Mouse (Mus musculus) heart, postnatal 36 days (tissue): Measurements from ENCODE around the gene Elof1. TPM values are rescaled to one million over a fixed set of nuclear protein-coding genes. Genes with fewer than 3 reads are reported as not detected.

Experiments
- microRNA-seq, 2 experiments: library from miRNA; unstranded; fragments of <30 nt; microRNA quantifications; one replicate each; pipeline ENCODE4 v1.2.0; 2021; ENCODE audit warnings: borderline number of aligned reads in 2 of 2
- total RNA-seq, 2 experiments: library from RNA; stranded (reverse); gene quantifications; 2 replicates each; pipeline ENCODE4 v1.2.3; 2021

Gene Elof1
- total RNA-seq, 2 experiments from 2014 or later = 37.1 to 37.8 TPM

Small RNA genes lying within 50 kb of the gene (microRNA-seq; reads per million reads assigned to microRNA genes)
- 0 to 1.3 reads per million in 2 experiments for gene Mir7084

Other genes starting within 250 kb of the Elof1 start
- 10 to 100 TPM; 12.4 to 13.4 TPM for gene Rab3d, start 199.0 kb downstream of the Elof1 start, total RNA-seq
- 1 to 10 TPM; 2.1 to 2.5 TPM for gene Ccdc159, start 189.7 kb downstream of the Elof1 start, total RNA-seq
- 10 to 100 TPM; 57.0 to 58.5 TPM for gene Tmem205, start 189.6 kb downstream of the Elof1 start, total RNA-seq
- gene Plppr2, start 180.1 kb downstream of the Elof1 start, total RNA-seq = 1 to 10 TPM; 1.7 to 2.7 TPM
- gene Swsap1, start 161.4 kb downstream of the Elof1 start, total RNA-seq = 1 to 10 TPM; 5.8 to 8.0 TPM
- 1 to 10 TPM; 1.4 to 2.2 TPM for gene Epor, start 153.7 kb downstream of the Elof1 start, total RNA-seq
- 1 to 10 TPM; 2.8 to 3.4 TPM for gene Rgl3, start 127.7 kb downstream of the Elof1 start, total RNA-seq
- gene Ccdc151, start 114.5 kb downstream of the Elof1 start, total RNA-seq = not detected
- 10 to 100 TPM; 66.4 to 67.5 TPM for gene Prkcsh, start 114.4 kb downstream of the Elof1 start, total RNA-seq
- under 1 TPM; 0.05 to 0.11 TPM for gene Elavl3, start 65.1 kb downstream of the Elof1 start, total RNA-seq
- gene Gm49318, start 45.9 kb downstream of the Elof1 start, total RNA-seq = not detected
- gene Zfp653, start 45.8 kb downstream of the Elof1 start, total RNA-seq = 1 to 10 TPM; 4.4 to 5.2 TPM
- 100 to 1,000 TPM; 103 to 106 TPM for gene Ecsit, start 31.7 kb downstream of the Elof1 start, total RNA-seq
- 1 to 10 TPM; 7.3 to 8.8 TPM for gene Cnn1, start 18.0 kb downstream of the Elof1 start, total RNA-seq
- 1 to 10 TPM; 1.6 to 2.3 TPM for gene Acp5, start 18.5 kb upstream of the Elof1 start, total RNA-seq
- gene Pigyl, start 39.7 kb upstream of the Elof1 start, total RNA-seq = 10 to 100 TPM; 48.3 to 52.6 TPM
- gene Zfp872, start 70.9 kb upstream of the Elof1 start, total RNA-seq = under 1 TPM in 1 of 2 experiments, not detected in 1; 0.22 TPM
- 10 to 100 TPM; 33.4 to 33.7 TPM for gene Zfp809, start 108.5 kb upstream of the Elof1 start, total RNA-seq
- under 1 TPM; 0.25 to 0.35 TPM for gene Zfp599, start 142.7 kb upstream of the Elof1 start, total RNA-seq
- 1 to 10 TPM; 6.3 to 8.2 TPM for gene Zfp810, start 190.5 kb upstream of the Elof1 start, total RNA-seq